Mouse (Mus musculus): Measurements from ENCODE around the gene Mybphl.

DNA sequence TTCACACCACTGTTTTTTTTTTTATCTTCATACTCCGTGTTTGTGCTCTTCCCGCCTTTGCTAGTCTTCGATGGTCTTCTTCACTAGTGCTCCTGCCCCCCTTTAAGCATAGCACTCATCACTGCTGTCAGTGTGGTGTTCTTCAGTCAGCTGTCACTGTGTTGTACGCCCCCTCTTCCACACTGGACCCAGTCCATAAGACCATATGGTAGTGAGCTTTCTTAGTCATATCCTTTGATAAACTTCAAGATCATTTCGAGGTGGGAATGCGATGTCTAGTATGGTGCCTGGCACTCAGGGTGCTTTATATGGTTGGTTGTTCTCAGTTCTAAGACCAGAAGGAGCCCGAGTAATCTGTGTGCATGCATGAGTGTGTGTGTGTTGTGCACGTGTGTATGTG lies 37.4 kb upstream of the Mybphl start:
- TF ChIP-seq ZC3H11A (IDR thresholded peaks at IDR 0.05; ENCODE audit: borderline replicate concordance, low read depth, low read length) (no peak), CHD2 (IDR thresholded peaks at IDR 0.05; ENCODE audit: low read depth, low read length) (no peak), MAFK (IDR thresholded peaks at IDR 0.05; ENCODE audit: insufficient read depth, low read depth, low read length) (no peak), HCFC1 (IDR thresholded peaks at IDR 0.05; ENCODE audit: borderline replicate concordance, insufficient read depth, low read length) (no peak), ZNF384 (IDR thresholded peaks at IDR 0.05; ENCODE audit: low read depth, low read length) (no peak)
